Mouse (Mus musculus) liver, embryonic 15.5 days (tissue): Measurements from ENCODE around the gene Tex37. TPM values are rescaled to one million over a fixed set of nuclear protein-coding genes. Genes with fewer than 3 reads are reported as not detected.

Experiments
- ATAC-seq: fragments of 200-750 bp; cut with Nextera tagmentation; 2 replicates; pipeline ENCODE4 v1.8.0; 2017; ENCODE audit warnings: moderate number of reproducible peaks, mild to moderate bottlenecking, moderate library complexity; ENCODE audit not compliant: insufficient read depth
- H3K27ac ChIP-seq: fragments of 300-500 bp; sonication (generic); replicated peaks from 2 replicates; pipeline ENCODE4 v1.5.1; 2015; ENCODE audit warnings: mild to moderate bottlenecking, inconsistent platforms
- H3K27me3 ChIP-seq: fragments of 300-500 bp; sonication (generic); 2 replicates; pipeline ENCODE4 v1.6.1; 2015; ENCODE audit warnings: mild to moderate bottlenecking, inconsistent platforms
- H3K36me3 ChIP-seq: fragments of 300-500 bp; sonication (generic); replicated peaks from 2 replicates; pipeline ENCODE4 v1.6.1; 2015; ENCODE audit warnings: moderate library complexity, mild to moderate bottlenecking, inconsistent platforms
- H3K4me1 ChIP-seq: fragments of 300-500 bp; sonication (generic); replicated peaks from 2 replicates; pipeline ENCODE4 v1.6.1; 2015; ENCODE audit warnings: inconsistent platforms
- H3K4me2 ChIP-seq: fragments of 300-500 bp; sonication (generic); 2 replicates; pipeline ENCODE4 v1.6.1; 2015; ENCODE audit warnings: moderate library complexity, mild to moderate bottlenecking, inconsistent platforms
- H3K4me3 ChIP-seq: fragments of 300-500 bp; sonication (generic); replicated peaks from 2 replicates; pipeline ENCODE4 v1.5.1; 2015; ENCODE audit warnings: mild to moderate bottlenecking, inconsistent platforms
- H3K9ac ChIP-seq: fragments of 300-500 bp; sonication (generic); 2 replicates; pipeline ENCODE4 v1.6.1; 2015; ENCODE audit warnings: moderate library complexity, mild to moderate bottlenecking, inconsistent platforms
- H3K9me3 ChIP-seq: fragments of 300-500 bp; sonication (generic); replicated peaks from 2 replicates; pipeline ENCODE4 v1.6.1; 2016; ENCODE audit warnings: inconsistent platforms
- WGBS: fragments of 180-500 bp; shearing (Covaris S2); methylation state at CpG from one replicate; pipeline ENCODE4 v1.1.7; 2015; ENCODE audit warnings: mixed read lengths; ENCODE audit not compliant: insufficient replicate concordance; 5-methylcytosine and 5-hydroxymethylcytosine counted together
- polyA plus RNA-seq: library from polyadenylated mRNA; unstranded; fragments of >200 nt; fragmentation: Nextera tagmentation; extraction: Ambion mirVana; gene quantifications from 2 replicates; pipeline ENCODE4 v1.2.1, GENCODE M21; 2015

The Tex37 gene
- polyA plus RNA-seq: not detected in 2 replicates

GRCm38 (mm10) chr6:70918827-70919226 is at the start of gene Tex37:
Gene Tex37 (minus strand): TSS chr6:70918927.
- Histone ChIP-seq H3K9me3 (no peaks in the 10 kb centered on the region), H3K4me1 (no peaks in the 10 kb centered on the region), H3K27ac (no peak within 1 kb of the TSS), H3K36me3 (no peaks in the 10 kb centered on the region), H3K27me3 (peaks cover 24% of the 10 kb centered on the region), H3K4me2 (no peak within 1 kb of the TSS), H3K9ac (no peak within 1 kb of the TSS), H3K4me3 (no peak within 1 kb of the TSS)
- 57% methylated on average over 3 of the region's 3 CpGs for WGBS
- no peak for ATAC-seq

DNA sequence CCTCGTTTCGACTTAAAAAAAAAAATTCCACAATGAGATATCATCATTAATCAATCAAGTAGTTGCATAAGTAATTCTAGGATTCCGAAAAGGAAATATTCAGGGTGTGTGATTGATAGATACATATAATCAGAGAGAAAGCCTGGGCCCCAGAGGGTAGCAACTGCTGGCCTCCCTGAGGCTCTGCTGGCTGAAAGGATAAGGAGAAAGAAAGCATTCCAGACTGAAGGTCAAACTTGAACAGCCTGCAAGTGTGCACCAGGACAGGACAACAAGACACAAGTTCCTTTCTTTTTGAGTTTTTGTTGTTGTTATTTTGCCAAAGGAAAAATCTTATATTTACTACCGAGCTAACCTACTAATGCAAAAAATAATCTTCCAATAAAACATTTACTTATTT is 49.6 kb upstream of the Tex37 start:
- Histone ChIP-seq H3K9ac (no peak overlapping the region), H3K4me1 (no peaks in the 10 kb centered on the region), H3K36me3 (no peaks in the 10 kb centered on the region), H3K27me3 (peaks cover 39% of the 10 kb centered on the region), H3K4me3 (no peak overlapping the region), H3K4me2 (no peak overlapping the region), H3K9me3 (no peaks in the 10 kb centered on the region), H3K27ac (no peak overlapping the region)
- ATAC-seq: no peak
- 54% methylated on average over 4 of the region's 4 CpGs for WGBS

- Histone ChIP-seq H3K9me3 (no peaks in the 10 kb centered on the region), H3K4me1 (no peaks in the 10 kb centered on the region), H3K4me2 (no peak overlapping the region), H3K4me3 (no peak overlapping the region), H3K27me3 (peaks cover 44% of the 10 kb centered on the region), H3K9ac (no peak overlapping the region), H3K36me3 (no peaks in the 10 kb centered on the region), H3K27ac (no peak overlapping the region)
- ATAC-seq: no peak
- 5% methylated on average over 8 of the region's 8 CpGs for WGBS
These were observed 48.7 kb upstream of the Tex37 start for GRCm38 (mm10) chr6:70967422-70967821.

DNA sequence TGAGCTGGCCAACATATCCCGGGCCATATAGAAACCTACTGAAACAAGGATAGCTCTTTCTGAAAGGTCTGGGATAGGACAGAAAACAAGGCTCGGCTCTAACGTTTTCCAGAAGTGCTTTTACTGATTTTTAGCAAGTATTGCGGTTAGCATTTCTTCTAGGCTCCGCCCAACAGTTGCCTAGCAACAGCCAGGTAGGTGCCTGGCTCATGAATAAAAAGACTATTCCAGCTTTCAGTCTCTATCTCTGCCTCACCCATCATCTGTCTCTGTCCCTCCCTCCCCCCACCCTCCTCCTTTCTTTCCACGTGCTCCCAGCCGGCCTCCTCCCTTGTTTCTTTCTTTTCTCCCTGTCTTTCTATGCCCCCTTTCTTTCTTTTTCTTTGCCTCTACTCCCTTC is 47.0 kb upstream of the Tex37 start:
- 24% methylated on average over 7 of the region's 7 CpGs for WGBS
- no peak for ATAC-seq

GRCm38 (mm10) chr6:70964116-70964830 is 45.5 kb upstream of the Tex37 start:
- 37% methylated on average over 6 of the region's 6 CpGs for WGBS
- ATAC-seq: no peak
- Histone ChIP-seq H3K4me2 (no peak overlapping the region), H3K4me3 (no peak overlapping the region), H3K9me3 (no peaks in the 10 kb centered on the region), H3K36me3 (no peaks in the 10 kb centered on the region), H3K9ac (no peak overlapping the region), H3K4me1 (no peaks in the 10 kb centered on the region), H3K27ac (no peak overlapping the region), H3K27me3 (peaks cover 67% of the 10 kb centered on the region)

More for the DNA sequence above, 47.0 kb upstream of the Tex37 start:
- H3K36me3 ChIP-seq: no peaks in the 10 kb centered on the region
- peaks cover 53% of the 10 kb centered on the region for H3K27me3 ChIP-seq
- no peaks in the 10 kb centered on the region for H3K4me1 ChIP-seq
- no peak overlapping the region for H3K27ac ChIP-seq
- no peak overlapping the region for H3K9ac ChIP-seq
- H3K4me3 ChIP-seq: no peak overlapping the region
- no peaks in the 10 kb centered on the region for H3K9me3 ChIP-seq
- no peak overlapping the region for H3K4me2 ChIP-seq

- 13% methylated on average over 7 of the region's 7 CpGs for WGBS
- peaks cover 88% of the 10 kb centered on the region for H3K27me3 ChIP-seq
- no peak for ATAC-seq
These were observed 38.7 kb upstream of the Tex37 start for GRCm38 (mm10) chr6:70957341-70957940.

GRCm38 (mm10) chr6:70956936-70957335 is 38.2 kb upstream of the Tex37 start:
- WGBS: 2% methylated on average over 34 of the region's 34 CpGs
- Histone ChIP-seq H3K4me1 (peaks cover 5% of the 10 kb centered on the region), H3K9ac (no peak overlapping the region), H3K36me3 (no peaks in the 10 kb centered on the region), H3K9me3 (no peaks in the 10 kb centered on the region), H3K27ac (no peak overlapping the region), H3K4me2 (peak overlapping the region; percentile 50), H3K4me3 (peak overlapping the region; percentile 18; the same call in 1 of the 2 replicates), H3K27me3 (peaks cover 91% of the 10 kb centered on the region)
- ATAC-seq: no peak

More at GRCm38 (mm10) chr6:70957341-70957940, 38.7 kb upstream of the Tex37 start:
- H3K9ac ChIP-seq: no peak overlapping the region
- no peaks in the 10 kb centered on the region for H3K36me3 ChIP-seq
- H3K27ac ChIP-seq: no peak overlapping the region
- H3K4me3 ChIP-seq: no peak overlapping the region
- peaks cover 5% of the 10 kb centered on the region for H3K4me1 ChIP-seq
- no peaks in the 10 kb centered on the region for H3K9me3 ChIP-seq
- H3K4me2 ChIP-seq: no peak overlapping the region

DNA sequence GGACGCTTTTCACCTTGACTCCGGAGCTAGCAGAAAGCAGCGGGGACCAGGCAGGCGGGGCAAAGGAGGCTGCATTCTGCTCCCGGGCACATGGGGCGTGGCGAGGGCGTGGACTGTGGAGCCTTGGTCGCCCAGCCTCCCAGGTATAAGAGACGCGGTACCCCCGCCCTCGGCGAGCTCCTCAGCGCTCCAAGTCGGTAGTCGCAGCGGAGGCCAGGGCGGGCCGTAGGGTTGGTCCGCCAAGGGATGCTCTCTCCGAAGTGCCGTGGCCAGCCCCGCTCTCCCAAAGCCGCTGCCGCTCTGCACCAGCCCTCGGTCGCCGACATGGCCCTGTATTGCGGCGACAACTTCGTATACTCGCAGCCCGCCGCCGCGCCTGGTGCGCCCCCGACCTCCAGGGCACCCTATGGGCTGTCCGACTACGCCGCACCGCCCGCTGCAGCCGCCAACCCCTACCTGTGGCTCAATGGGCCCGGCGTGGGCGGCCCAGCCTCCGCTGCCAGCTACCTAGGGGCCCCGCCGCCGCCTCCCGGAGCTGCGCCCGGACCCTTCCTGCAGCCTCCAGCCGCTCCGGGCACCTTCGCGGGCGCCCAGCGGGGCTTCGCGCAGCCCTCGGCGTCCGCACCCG is 37.7 kb upstream of the Tex37 start, which contains the start of gene Foxi3:
Gene Foxi3, plus strand, starts transcription at position 247 of the 628 bp plus-strand sequence.
- Histone ChIP-seq H3K4me3 (peak within 1 kb of the TSS; percentile 18), H3K9me3 (no peaks in the 10 kb centered on the region), H3K36me3 (no peaks in the 10 kb centered on the region), H3K27ac (no peak within 1 kb of the TSS), H3K9ac (no peak within 1 kb of the TSS), H3K4me1 (peaks cover 5% of the 10 kb centered on the region), H3K27me3 (peaks cover 93% of the 10 kb centered on the region), H3K4me2 (peak within 1 kb of the TSS; percentile 50)
- WGBS: under 1% methylated on average over 67 of the region's 67 CpGs
- no peak for ATAC-seq

- no peaks in the 10 kb centered on the region for H3K36me3 ChIP-seq
- H3K9me3 ChIP-seq: no peaks in the 10 kb centered on the region
- no peak overlapping the region for H3K4me3 ChIP-seq
- peak overlapping the region; percentile 50; the same call in 1 of the 2 replicates for H3K4me2 ChIP-seq
- WGBS: 1% methylated on average over 12 of the region's 12 CpGs
- peaks cover 5% of the 10 kb centered on the region for H3K4me1 ChIP-seq
- no peak overlapping the region for H3K27ac ChIP-seq
- H3K27me3 ChIP-seq: peaks cover 93% of the 10 kb centered on the region
- no peak overlapping the region for H3K9ac ChIP-seq
- no peak for ATAC-seq
These were observed 37.1 kb upstream of the Tex37 start for GRCm38 (mm10) chr6:70955841-70956240.

- H3K9ac ChIP-seq: no peak overlapping the region
- peaks cover 5% of the 10 kb centered on the region for H3K4me1 ChIP-seq
- H3K27ac ChIP-seq: no peak overlapping the region
- peaks cover 89% of the 10 kb centered on the region for H3K27me3 ChIP-seq
- H3K9me3 ChIP-seq: no peaks in the 10 kb centered on the region
- H3K4me2 ChIP-seq: no peak overlapping the region
- 3% methylated on average over 14 of the region's 14 CpGs for WGBS
- H3K36me3 ChIP-seq: no peaks in the 10 kb centered on the region
- no peak overlapping the region for H3K4me3 ChIP-seq
- ATAC-seq: no peak
These were observed 36.6 kb upstream of the Tex37 start for GRCm38 (mm10) chr6:70955291-70955800.

- Histone ChIP-seq H3K9ac (no peak overlapping the region), H3K4me3 (no peak overlapping the region), H3K4me1 (peaks cover 5% of the 10 kb centered on the region), H3K36me3 (no peaks in the 10 kb centered on the region), H3K27me3 (peaks cover 79% of the 10 kb centered on the region), H3K4me2 (no peak overlapping the region), H3K9me3 (no peaks in the 10 kb centered on the region), H3K27ac (no peak overlapping the region)
- 7% methylated on average over 6 of the region's 6 CpGs for WGBS
- no peak for ATAC-seq
These were observed 35.3 kb upstream of the Tex37 start for GRCm38 (mm10) chr6:70954040-70954439.
